Mouse (Mus musculus) monocyte, adult 5-6 weeks (primary cell): ENCODE results near the gene Oprd1. TPM values are rescaled to one million over a fixed set of nuclear protein-coding genes. Genes with fewer than 3 reads are reported as not detected.

ENCODE experiments used
- ATAC-seq: fragments of 153-309, 156-312 bp; replicated peaks from 2 replicates; pipeline ENCODE4 v1.8.0; 2017; ENCODE audit warnings: mild to moderate bottlenecking; ENCODE audit not compliant: low TSS enrichment, insufficient number of reproducible peaks, severe bottlenecking, poor library complexity, low FRiP score
- total RNA-seq: library from RNA; stranded (forward); fragments of 200-1000, 200-491, 200-594 nt; gene quantifications from 3 replicates; pipeline ENCODE4 v1.2.3, GENCODE M21; 2017

The Oprd1 gene
- total RNA-seq, 1 experiment from 2014 or later = not detected

GRCm38 (mm10) chr4:132095043-132095442 is 49.2 kb downstream of the Oprd1 start:
- no peak for ATAC-seq

- ATAC-seq = no peak
Measured at GRCm38 (mm10) chr4:132093928-132094327, 50.4 kb downstream of the Oprd1 start.

DNA sequence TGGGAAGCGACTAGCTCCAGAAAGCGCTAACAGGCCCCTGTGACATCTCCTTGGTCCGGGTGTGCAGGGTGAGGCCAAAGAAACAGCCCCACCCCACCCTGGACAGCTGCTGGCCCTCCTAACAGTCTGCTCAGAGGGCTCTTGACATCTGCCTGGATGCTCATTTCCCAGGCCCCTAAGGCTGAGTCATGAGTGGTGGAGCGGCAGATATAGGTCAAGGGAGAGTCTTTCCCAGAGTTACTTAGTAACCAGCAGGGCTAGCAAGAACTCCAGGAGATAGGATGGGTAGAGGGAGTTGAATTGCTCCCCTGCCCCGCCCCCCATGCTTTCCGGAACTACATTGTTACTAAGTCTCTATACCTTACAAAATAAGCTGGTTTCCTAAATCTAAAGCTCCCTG is 51.1 kb downstream of the Oprd1 start:
- ATAC-seq = no peak

GRCm38 (mm10) chr4:132088921-132089320 is 55.4 kb downstream of the Oprd1 start:
- ATAC-seq = peak; percentile 83

DNA sequence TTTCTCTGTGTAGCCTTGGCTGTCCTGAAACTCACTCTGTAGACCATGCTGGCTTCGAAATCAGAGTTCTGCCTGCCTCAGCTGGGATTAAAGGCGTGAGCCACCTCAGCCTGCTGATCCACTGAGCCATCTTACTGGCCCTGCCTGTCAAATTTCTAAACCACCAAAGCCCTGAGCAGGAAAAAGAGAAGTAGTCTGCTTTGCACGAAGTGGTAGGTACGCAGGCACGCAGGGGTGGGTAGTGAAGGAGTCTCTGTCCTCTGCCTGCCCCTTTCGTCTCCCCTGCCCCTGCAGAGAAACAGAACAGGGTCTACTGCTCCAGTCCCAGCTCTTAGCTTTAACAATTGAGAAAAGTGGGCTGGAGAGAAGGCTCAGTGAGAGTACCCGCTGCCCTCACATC is 59.2 kb downstream of the Oprd1 start:
- ATAC-seq = no peak

DNA sequence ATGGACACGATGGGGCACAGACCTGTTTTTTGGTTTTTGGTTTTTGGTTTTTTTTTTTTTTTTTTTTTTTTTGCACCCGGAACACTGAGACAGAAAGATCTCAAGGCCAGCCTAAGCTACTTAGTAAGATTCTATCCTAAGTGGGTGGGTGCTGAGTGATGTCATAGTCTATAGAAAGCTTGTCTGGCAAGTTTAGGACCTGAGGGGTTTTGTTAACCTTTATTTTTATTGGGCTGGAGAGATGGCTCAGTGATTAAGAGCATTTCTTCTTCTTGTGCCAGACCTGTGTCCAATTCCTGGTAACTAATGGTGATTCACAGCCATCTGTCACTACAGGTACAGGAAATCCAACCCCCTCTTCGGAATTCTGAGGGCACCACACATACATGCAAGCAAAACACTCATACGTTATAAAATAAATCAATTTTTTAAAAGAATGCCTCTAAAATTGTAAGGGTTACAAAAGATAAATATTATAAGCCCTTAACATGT is 63.7 kb downstream of the Oprd1 start:
- ATAC-seq = no peak

DNA sequence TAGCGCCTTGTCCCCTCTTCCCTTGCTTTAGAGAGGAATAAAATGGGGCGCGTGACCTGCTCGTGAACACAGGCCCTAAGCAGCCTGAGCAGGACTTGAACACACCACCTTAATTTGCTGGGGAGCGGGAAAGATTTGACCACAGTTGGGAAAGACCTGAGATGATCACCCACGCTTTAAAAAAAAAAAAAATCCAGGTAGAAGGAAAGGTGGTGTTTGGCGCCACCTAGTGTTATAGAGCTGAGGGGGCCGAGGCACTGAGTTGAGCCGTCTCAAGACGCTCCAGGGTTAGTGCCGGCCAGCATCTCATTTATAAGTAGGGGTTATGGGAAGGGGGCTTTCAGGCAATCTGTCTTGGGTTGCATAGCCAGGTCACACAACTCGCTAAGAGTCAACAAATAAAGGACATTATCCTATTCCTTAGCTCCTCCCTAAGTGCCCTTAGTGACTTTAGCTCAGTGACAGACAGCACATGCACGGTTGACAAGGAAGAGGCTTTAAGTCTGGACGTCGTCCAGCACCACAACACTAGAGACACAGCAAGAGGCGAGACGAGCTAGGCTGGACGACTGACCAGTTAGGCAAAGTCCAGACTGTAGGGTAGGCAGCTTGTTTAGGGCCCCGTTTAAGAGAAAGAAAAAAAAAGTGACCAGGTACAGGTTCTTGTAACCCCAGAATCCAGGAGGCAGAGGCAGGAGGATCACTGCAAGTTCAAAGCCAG is 64.6 kb downstream of the Oprd1 start:
- ATAC-seq = peak; percentile 38

GRCm38 (mm10) chr4:132078296-132078714 is 66.0 kb downstream of the Oprd1 start:
- peak; percentile 69 for ATAC-seq

- ATAC-seq = no peak
Measured at GRCm38 (mm10) chr4:132077445-132077844, 66.8 kb downstream of the Oprd1 start.

- no peak for ATAC-seq
Measured at GRCm38 (mm10) chr4:132076480-132077405, 67.5 kb downstream of the Oprd1 start.

DNA sequence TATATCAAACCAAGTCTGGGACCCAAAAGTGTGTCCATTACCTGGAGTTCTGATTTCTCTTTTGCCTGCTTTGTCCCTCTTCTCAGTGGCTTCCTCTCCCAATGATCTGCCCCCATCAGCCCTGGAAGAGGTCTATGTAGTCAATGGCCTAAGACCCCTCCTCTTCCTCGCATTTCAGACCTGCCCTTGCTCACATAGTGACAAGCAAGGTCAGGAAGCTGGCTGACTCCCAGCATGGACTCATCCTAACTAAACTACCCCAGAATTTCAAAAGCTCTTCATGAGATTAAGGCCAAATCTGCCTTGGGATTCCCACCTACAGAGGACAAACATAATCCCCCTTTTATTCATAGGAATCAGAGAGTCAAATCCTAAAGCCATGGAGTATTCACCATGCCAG is 68.5 kb downstream of the Oprd1 start:
- no peak for ATAC-seq

DNA sequence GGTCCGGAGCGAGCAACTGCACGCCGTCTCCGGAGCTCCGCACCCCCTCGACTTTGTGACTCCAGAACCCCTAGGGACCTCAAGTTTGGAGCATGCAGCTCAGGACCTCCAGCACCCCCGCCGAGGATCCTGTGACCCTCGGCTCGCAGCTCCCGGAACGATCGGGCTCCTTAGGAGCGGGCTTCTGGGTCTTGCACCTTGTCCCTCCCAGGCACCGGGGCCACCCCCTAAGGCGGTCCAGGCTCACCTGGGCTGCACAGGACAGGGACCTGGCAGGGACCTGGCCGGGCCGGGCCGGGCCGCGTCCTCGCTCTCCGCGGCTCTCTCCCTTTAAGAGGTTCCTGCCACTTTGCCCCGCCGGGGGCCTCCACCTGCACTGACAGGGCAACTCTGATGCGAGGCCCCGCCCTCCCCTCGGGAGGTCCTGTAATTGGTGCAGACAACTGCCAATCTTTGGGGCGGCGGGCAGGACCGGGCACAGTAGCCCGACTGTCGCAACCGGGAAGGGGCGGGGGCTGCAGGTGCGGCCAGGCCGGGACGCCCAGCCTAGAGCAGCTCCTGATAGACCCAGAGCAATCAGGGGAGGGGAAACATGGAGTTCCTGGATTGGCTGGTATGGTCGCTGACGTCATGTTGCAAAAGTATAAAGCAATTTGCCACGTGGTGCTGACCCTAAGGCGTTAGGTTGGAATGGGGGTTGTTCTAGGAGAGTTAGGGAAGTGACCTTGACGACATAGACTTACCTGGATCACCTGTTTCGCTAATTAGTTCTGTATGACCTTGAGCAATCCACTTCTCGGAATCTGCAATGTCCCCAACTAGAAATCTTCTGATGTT is 69.1 kb downstream of the Oprd1 start, which contains the start of gene Epb41:
Gene Epb41 (minus strand): TSS at position 389 of the 837 bp plus-strand sequence.
- ATAC-seq = peak; percentile 77

DNA sequence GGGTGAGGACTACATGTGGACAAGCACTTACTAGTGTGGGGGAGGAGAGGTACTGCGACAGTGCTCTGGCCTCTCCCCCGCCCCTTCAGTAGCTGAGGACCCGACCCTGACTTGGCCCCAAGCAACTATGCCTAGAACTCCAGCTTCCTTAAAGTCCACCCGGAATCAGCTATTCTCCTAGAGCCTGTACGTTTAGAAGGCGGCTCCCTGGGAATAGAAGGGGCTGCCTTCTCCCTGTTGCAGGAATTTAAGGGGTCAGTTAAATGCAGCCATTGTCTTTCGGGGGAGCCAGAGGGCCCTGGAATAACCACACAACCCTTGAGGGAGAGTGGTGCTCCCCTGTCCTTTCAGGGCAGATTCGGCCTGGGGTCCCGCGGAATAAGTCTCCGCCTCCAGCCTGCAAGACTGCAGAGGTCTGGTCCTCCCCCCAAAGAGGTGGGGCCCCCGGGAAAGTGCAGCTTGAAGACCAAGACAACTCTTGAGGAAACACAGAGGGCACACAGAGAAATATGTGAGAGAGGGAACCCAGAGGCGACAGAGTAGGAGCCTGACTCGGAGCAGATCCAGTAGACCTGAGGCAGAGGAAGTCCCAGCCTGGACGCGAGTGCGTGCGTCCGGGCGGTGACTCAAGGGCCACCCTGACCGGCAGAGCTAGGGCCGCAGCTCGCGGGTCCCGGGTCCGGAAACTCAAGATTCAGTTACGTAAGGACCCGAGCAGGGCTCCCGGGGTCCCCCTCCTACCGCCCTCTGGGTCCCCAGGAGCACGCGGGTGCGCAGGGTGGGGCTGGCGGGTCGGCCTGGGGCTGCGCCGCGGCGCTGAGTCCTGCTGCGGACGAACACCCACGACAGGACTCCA is 70.0 kb downstream of the Oprd1 start, which contains the start of gene Gm10300:
Gene Gm10300 (plus strand): TSS at position 621 of the 856 bp plus-strand sequence.
- ATAC-seq = no peak; the same call in 1 of the 2 replicates

DNA sequence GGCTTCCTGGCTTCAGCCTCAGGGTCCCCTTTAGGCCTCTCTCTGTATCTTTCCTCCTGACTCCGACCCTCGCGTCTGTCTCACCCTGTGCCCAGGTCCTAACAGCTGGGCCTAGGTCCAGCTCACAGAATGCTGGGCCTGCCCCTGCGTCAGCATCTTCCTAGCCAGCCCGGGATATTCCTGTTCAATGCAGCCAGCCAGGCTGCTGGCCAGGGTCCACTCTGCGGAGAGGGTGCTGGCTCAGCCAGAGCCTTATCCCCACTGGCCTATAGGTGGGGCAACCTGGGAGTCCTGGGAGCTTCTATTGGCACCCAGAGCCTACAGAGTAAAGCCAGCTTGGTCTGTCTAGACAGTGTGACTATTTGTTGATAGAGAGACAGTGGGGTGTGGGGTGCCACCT is 71.3 kb downstream of the Oprd1 start:
- ATAC-seq = no peak

DNA sequence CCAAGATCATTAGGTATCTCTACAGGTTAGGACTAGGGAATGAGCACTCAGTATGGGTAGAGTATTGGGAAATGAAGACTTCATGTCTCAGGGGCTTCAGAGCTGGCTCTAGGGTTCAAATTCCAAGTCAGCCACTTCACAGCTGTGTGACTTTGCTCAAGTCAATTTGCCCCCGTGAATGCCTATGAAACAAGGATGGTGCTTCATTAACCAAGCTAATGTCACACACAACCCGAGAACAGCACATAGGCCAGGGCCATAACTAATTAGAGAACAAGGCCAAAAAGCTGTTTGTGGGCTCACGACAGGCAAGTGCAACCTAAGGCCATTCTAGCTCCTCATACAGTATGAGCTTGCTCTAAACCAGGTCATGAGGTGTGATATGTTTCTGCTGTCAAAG is 72.1 kb downstream of the Oprd1 start:
- ATAC-seq = no peak

GRCm38 (mm10) chr4:132071674-132072073 is 72.6 kb downstream of the Oprd1 start:
- ATAC-seq = no peak

GRCm38 (mm10) chr4:132067938-132068235 is 76.4 kb downstream of the Oprd1 start:
- no peak for ATAC-seq
